Mouse (Mus musculus) liver, embryonic 14.5 days (tissue): ENCODE data around the gene Zfp512.

Experiments used
- CTCF ChIP-seq: IDR thresholded peaks from 2 replicates; pipeline ENCODE4 v1.5.1; 2016; ENCODE audit warnings: antibody characterized with exemption, low read depth, control low read depth
- EP300 ChIP-seq: IDR thresholded peaks from 2 replicates; pipeline ENCODE4 v1.6.1; 2016; ENCODE audit warnings: antibody characterized with exemption, low read depth

DNA sequence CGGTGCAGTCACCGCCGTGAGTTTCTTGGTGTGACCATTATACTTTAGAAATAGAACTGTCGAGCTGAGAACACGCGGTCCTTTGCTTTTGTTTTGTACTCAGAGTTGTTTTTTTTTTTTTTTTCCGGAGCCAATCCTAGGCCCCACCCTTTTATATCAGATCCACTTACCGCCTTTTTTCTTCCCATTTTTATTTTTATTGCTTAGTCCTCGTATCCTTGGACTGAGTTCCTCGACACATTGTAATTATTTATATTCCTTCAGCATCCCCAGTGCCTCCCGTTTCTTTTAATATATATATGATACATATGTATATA lies 289 bp downstream of the Zfp512 start:
- TF ChIP-seq CTCF (no peak), EP300 (no peak)
